Mouse (Mus musculus): ENCODE data around the gene Ift22. TPM values are rescaled to one million over a fixed set of nuclear protein-coding genes. Genes with fewer than 3 reads are reported as not detected.

Ift22 gene
- polyA plus RNA-seq, 1 experiment from 2014 or later, result 112 TPM

DNA sequence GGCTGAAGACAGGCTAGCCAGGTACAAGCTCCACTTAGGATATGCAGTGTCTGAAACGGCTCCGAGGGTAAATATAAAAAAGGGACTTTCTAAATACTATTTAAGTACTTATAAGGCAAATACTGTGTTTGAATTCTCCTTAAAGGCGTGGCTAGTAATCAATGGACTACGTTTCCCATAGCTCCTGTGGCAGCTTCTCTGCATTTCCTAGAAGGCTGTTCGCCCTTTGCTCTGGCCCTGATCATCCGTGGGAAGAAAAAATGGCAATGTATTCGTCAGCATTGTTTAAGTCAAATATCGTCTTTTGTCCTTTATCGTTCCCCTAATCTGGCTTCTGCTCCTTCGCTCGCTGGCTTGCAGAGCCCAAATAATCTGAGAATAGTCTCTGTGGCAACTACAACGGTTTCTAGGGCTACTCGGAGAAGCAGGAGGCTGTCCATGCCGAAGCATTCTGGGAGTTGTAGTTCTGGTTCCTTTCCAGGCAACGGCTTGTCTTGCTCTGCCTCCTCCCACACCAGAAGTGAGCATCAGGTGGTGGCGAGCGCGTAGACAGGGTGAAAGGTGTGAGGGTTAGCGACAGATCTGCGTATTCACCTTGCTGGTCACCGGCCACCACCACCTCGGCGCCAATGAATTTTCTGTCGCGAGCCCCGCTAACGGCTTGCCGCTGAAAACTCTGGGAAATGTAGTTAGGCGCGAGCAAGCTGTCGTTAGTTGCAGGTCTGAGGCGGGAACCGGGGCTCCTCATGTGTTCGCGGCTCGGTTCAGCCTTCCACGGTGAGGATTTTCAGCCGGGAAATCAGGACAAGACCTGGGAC is 10.9 kb downstream of the Ift22 start:
- ATAC-seq (ENCODE audit: low FRiP score, low read depth), result peak; percentile 87
- 3% methylated on average over 38 of the region's 38 CpGs for WGBS

DNA sequence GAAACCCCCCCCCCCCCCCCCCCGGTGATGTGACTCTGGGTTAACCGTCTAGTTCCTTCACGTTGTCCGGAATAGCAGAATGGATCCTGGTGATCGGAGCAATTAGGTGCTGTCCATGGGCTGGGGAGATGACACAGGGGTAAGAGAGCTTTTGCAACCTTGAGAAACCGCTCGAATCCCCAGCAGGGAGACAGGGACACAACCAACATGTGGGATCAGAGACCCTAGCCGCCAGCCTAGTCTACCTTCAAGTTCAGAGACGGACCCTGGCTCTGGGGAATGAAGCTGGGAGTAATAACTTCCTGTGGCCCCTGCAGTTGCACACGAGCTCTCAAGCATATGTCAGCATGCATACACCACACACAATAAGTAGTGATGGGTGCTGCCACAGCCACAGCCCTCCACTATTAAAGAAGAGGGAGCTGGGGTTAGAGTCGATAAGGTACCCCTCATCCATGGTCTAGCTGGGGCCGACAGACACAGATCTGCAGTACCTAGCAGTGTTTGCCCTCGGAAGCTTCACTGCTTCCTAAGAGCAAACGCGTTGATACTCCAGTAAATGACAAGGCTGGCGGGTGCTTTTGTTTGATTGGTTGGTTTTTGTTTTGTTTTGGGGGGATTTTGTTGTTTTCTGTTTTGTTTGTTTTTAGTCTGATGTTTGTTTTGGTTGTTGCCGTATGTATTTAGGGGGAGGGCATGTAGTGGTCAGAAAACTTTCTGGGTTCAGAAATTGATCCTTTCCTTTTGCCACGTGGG is 11.8 kb downstream of the Ift22 start:
- Histone ChIP-seq H3K9ac (replicated peaks) (peak overlapping the region; percentile 73), H3K4me3 (peak overlapping the region; percentile 61), H3K36me3 (no peaks in the 10 kb centered on the region), H3K4me2 (replicated peaks) (peak overlapping the region; percentile 83), H3K27me3 (no peaks in the 10 kb centered on the region), H3K27ac (replicated peaks) (no peak overlapping the region), H3K4me1 (peaks cover 8% of the 10 kb centered on the region), H3K9me3 (no peaks in the 10 kb centered on the region)
- 28% methylated on average over 17 of the region's 18 CpGs for WGBS
- ATAC-seq (ENCODE audit: low FRiP score, low read depth), result peak; percentile 53

More for the DNA sequence above, 10.9 kb downstream of the Ift22 start:
- Histone ChIP-seq H3K4me2 (replicated peaks) (peak overlapping the region; percentile 83), H3K4me1 (peaks cover 8% of the 10 kb centered on the region), H3K9me3 (no peaks in the 10 kb centered on the region), H3K27ac (replicated peaks) (no peak overlapping the region), H3K27me3 (no peaks in the 10 kb centered on the region), H3K4me3 (peak overlapping the region; percentile 61), H3K9ac (replicated peaks) (peak overlapping the region; percentile 73), H3K36me3 (0 out of 2 replicates have a peak, but pooled peaks cover 2% of the 10 kb centered on the region)

GRCm38 (mm10) chr5:136922830-136923229 is 14.9 kb downstream of the Ift22 start:
- Histone ChIP-seq H3K36me3 (no peaks in the 10 kb centered on the region; the same call in 1 of the 2 replicates), H3K4me2 (replicated peaks) (no peak overlapping the region), H3K27me3 (no peaks in the 10 kb centered on the region), H3K27ac (replicated peaks) (no peak overlapping the region), H3K9ac (replicated peaks) (no peak overlapping the region), H3K4me3 (no peak overlapping the region), H3K4me1 (peaks cover 8% of the 10 kb centered on the region), H3K9me3 (no peaks in the 10 kb centered on the region)
- no peak for ATAC-seq (ENCODE audit: low FRiP score, low read depth)
- WGBS, result 87% methylated on average over 9 of the region's 9 CpGs

- H3K4me1 ChIP-seq, result peaks cover 8% of the 10 kb centered on the region
- H3K27me3 ChIP-seq, result no peaks in the 10 kb centered on the region
- H3K27ac ChIP-seq (replicated peaks), result no peak overlapping the region
- no peak overlapping the region for H3K4me3 ChIP-seq
- no peaks in the 10 kb centered on the region for H3K9me3 ChIP-seq
- H3K9ac ChIP-seq (replicated peaks), result no peak overlapping the region
- no peaks in the 10 kb centered on the region; the same call in 1 of the 2 replicates for H3K36me3 ChIP-seq
- H3K4me2 ChIP-seq (replicated peaks), result no peak overlapping the region
- 78% methylated on average over 7 of the region's 7 CpGs for WGBS
- no peak for ATAC-seq (ENCODE audit: low FRiP score, low read depth)
Observed at GRCm38 (mm10) chr5:136923751-136924478, 16.0 kb downstream of the Ift22 start.

- no peaks in the 10 kb centered on the region for H3K9me3 ChIP-seq
Observed at GRCm38 (mm10) chr5:136929073-136929472, 21.1 kb downstream of the Ift22 start.

GRCm38 (mm10) chr5:136931896-136932295 is 23.9 kb downstream of the Ift22 start:
- WGBS, result 83% methylated on average over 14 of the region's 14 CpGs
- no peak overlapping the region for H3K27ac ChIP-seq (replicated peaks)
- no peak overlapping the region for H3K4me2 ChIP-seq (replicated peaks)
- H3K4me3 ChIP-seq, result no peak overlapping the region
- no peaks in the 10 kb centered on the region; the same call in 1 of the 2 replicates for H3K36me3 ChIP-seq
- no peak for ATAC-seq (ENCODE audit: low FRiP score, low read depth)
- no peaks in the 10 kb centered on the region for H3K9me3 ChIP-seq
- no peak overlapping the region for H3K9ac ChIP-seq (replicated peaks)
- H3K27me3 ChIP-seq, result no peaks in the 10 kb centered on the region
- H3K4me1 ChIP-seq, result 0 out of 2 replicates have a peak, but pooled peaks cover 3% of the 10 kb centered on the region

More at GRCm38 (mm10) chr5:136929073-136929472, 21.1 kb downstream of the Ift22 start:
- no peak overlapping the region for H3K9ac ChIP-seq (replicated peaks)
- H3K27ac ChIP-seq (replicated peaks), result no peak overlapping the region
- peak; percentile 63 for ATAC-seq (ENCODE audit: low FRiP score, low read depth)
- no peaks in the 10 kb centered on the region; the same call in 1 of the 2 replicates for H3K36me3 ChIP-seq
- H3K4me2 ChIP-seq (replicated peaks), result no peak overlapping the region
- no peaks in the 10 kb centered on the region for H3K27me3 ChIP-seq
- H3K4me3 ChIP-seq, result no peak overlapping the region
- H3K4me1 ChIP-seq, result 0 out of 2 replicates have a peak, but pooled peaks cover 3% of the 10 kb centered on the region
- 22% methylated on average over 4 of the region's 4 CpGs for WGBS

GRCm38 (mm10) chr5:136932956-136933355 is 25.0 kb downstream of the Ift22 start:
- no peaks in the 10 kb centered on the region for H3K36me3 ChIP-seq
- H3K27me3 ChIP-seq, result no peaks in the 10 kb centered on the region
- H3K4me3 ChIP-seq, result no peak overlapping the region
- H3K9ac ChIP-seq (replicated peaks), result no peak overlapping the region
- no peak for ATAC-seq (ENCODE audit: low FRiP score, low read depth)
- no peak overlapping the region for H3K27ac ChIP-seq (replicated peaks)
- H3K9me3 ChIP-seq, result no peaks in the 10 kb centered on the region
- 80% methylated on average over 5 of the region's 5 CpGs for WGBS
- no peak overlapping the region for H3K4me2 ChIP-seq (replicated peaks)
- H3K4me1 ChIP-seq, result 0 out of 2 replicates have a peak, but pooled peaks cover 3% of the 10 kb centered on the region

GRCm38 (mm10) chr5:136933930-136934329 is 26.0 kb downstream of the Ift22 start:
- no peaks in the 10 kb centered on the region for H3K36me3 ChIP-seq
- 0 out of 2 replicates have a peak, but pooled peaks cover 3% of the 10 kb centered on the region for H3K4me1 ChIP-seq
- WGBS, result 89% methylated on average over 6 of the region's 6 CpGs
- H3K4me3 ChIP-seq, result no peak overlapping the region
- no peak for ATAC-seq (ENCODE audit: low FRiP score, low read depth)
- no peaks in the 10 kb centered on the region for H3K27me3 ChIP-seq
- no peak overlapping the region for H3K4me2 ChIP-seq (replicated peaks)
- H3K9me3 ChIP-seq, result no peaks in the 10 kb centered on the region
- no peak overlapping the region for H3K27ac ChIP-seq (replicated peaks)
- H3K9ac ChIP-seq (replicated peaks), result no peak overlapping the region

DNA sequence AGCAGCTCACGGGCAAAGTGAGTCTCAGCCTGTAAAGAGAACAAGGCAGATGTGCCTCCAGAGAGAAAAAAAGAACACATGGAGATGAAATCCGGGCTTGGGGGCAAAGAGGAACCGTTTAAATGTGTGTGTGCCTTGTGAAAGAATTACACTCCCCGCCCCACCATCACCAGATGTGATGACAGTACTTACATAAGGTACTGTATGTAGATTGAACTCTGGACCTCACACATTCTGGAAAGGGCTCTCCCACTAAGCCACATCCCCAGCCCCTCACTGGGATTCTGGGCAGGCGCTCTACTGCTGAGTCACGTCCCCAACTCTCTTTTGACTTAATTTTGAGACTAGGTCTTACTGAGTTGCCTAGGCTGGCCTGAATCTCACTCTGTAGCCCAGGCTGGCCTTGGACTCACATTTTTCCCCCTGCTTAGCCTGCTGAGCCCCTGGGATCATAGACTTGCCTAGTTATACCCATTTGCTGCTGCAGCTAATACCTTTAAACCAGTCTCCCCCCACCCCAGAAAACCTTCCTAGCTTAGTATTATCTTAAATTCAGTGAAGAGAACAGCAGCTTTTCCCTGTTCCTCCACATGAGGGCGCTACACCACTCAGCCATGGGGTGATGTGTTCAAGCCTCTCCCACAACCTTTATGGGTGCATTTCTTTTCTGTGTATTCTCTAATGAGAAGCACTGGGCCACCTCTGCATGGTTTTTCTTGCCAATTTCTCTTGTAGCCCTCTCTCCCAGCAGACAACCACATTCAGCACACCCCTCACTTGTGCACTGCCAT is 28.1 kb downstream of the Ift22 start:
- H3K9ac ChIP-seq (replicated peaks), result no peak overlapping the region
- H3K4me2 ChIP-seq (replicated peaks), result no peak overlapping the region
- no peaks in the 10 kb centered on the region for H3K36me3 ChIP-seq
- H3K27me3 ChIP-seq, result no peaks in the 10 kb centered on the region
- H3K9me3 ChIP-seq, result no peaks in the 10 kb centered on the region
- no peak overlapping the region for H3K27ac ChIP-seq (replicated peaks)
- no peak for ATAC-seq (ENCODE audit: low FRiP score, low read depth)
- 71% methylated on average over 7 of the region's 7 CpGs for WGBS
- H3K4me3 ChIP-seq, result no peak overlapping the region
- no peaks in the 10 kb centered on the region for H3K4me1 ChIP-seq

GRCm38 (mm10) chr5:136936750-136937149 is 28.8 kb downstream of the Ift22 start:
- Histone ChIP-seq H3K27ac (replicated peaks) (no peak overlapping the region), H3K27me3 (no peaks in the 10 kb centered on the region), H3K9me3 (no peaks in the 10 kb centered on the region), H3K36me3 (no peaks in the 10 kb centered on the region), H3K9ac (replicated peaks) (no peak overlapping the region), H3K4me1 (no peaks in the 10 kb centered on the region), H3K4me2 (replicated peaks) (no peak overlapping the region), H3K4me3 (no peak overlapping the region)
- ATAC-seq (ENCODE audit: low FRiP score, low read depth), result no peak
- WGBS, result 81% methylated on average over 6 of the region's 6 CpGs

- WGBS, result 90% methylated on average over 5 of the region's 5 CpGs
Observed at GRCm38 (mm10) chr5:136937621-136938020, 29.7 kb downstream of the Ift22 start.

More at GRCm38 (mm10) chr5:136937621-136938020, 29.7 kb downstream of the Ift22 start:
- H3K9ac ChIP-seq (replicated peaks), result no peak overlapping the region
- no peak overlapping the region for H3K4me3 ChIP-seq
- H3K4me1 ChIP-seq, result no peaks in the 10 kb centered on the region
- H3K27me3 ChIP-seq, result no peaks in the 10 kb centered on the region
- ATAC-seq (ENCODE audit: low FRiP score, low read depth), result no peak
- no peak overlapping the region for H3K27ac ChIP-seq (replicated peaks)
- no peaks in the 10 kb centered on the region for H3K36me3 ChIP-seq
- no peaks in the 10 kb centered on the region for H3K9me3 ChIP-seq
- H3K4me2 ChIP-seq (replicated peaks), result no peak overlapping the region
